Mouse (Mus musculus) lung, postnatal 0 days (tissue): ENCODE data around the gene Adgrg3.

ENCODE experiments used
- CTCF ChIP-seq: IDR thresholded peaks from 2 replicates; pipeline ENCODE4 v1.5.1; 2016; ENCODE audit warnings: antibody characterized with exemption, mild to moderate bottlenecking
- EP300 ChIP-seq: IDR thresholded peaks from 2 replicates; pipeline ENCODE4 v1.6.1; 2016; ENCODE audit warnings: antibody characterized with exemption, mild to moderate bottlenecking, control low read depth

- TF ChIP-seq CTCF (peak; percentile 26; the same call in 1 of the 2 replicates), EP300 (no peak)
These were observed 28.9 kb upstream of the Adgrg3 start for GRCm38 (mm10) chr8:94988619-94989018.
